Mouse (Mus musculus) CH12.LX (cell line): ENCODE results near the gene Rbpjl. TPM values are rescaled to one million over a fixed set of nuclear protein-coding genes. Genes with fewer than 3 reads are reported as not detected.

Source experiments
- DNase-seq: peaks from one replicate; pipeline ENCODE4 v3.0.0-alpha.2; 2013; ENCODE audit errors: extremely low read depth
- H3K27ac ChIP-seq: 2 replicates; pipeline ENCODE4 v1.5.1; 2012; ENCODE audit warnings: low read depth, mild to moderate bottlenecking, control low read depth, moderate library complexity; ENCODE audit not compliant: insufficient read depth
- H3K27me3 ChIP-seq: replicated peaks from 2 replicates; pipeline ENCODE3; 2012; ENCODE audit warnings: inconsistent platforms
- H3K36me3 ChIP-seq, 2 experiments: replicated peaks in 1 of 2; 2 replicates each; pipeline versions ENCODE3 to v1.6.1; 2012; ENCODE audit warnings: inconsistent platforms in 1 of 2, low read length in 1 of 2, mild to moderate bottlenecking in 1 of 2, mixed read lengths in 1 of 2, moderate library complexity in 1 of 2; ENCODE audit not compliant: control insufficient read depth in 1 of 2, insufficient read depth in 1 of 2
- H3K4me1 ChIP-seq, 2 experiments: 2 replicates each; pipeline ENCODE4 v1.6.1; 2012; ENCODE audit warnings: inconsistent platforms in 1 of 2, moderate library complexity in 1 of 2; ENCODE audit not compliant: insufficient read depth in 2 of 2, control insufficient read depth in 1 of 2
- H3K4me2 ChIP-seq: 2 replicates; pipeline ENCODE4 v1.6.1; 2012; ENCODE audit warnings: low read depth, mild to moderate bottlenecking, control low read depth; ENCODE audit not compliant: poor library complexity, insufficient read depth, severe bottlenecking
- H3K4me3 ChIP-seq, 3 experiments: fragments of 150-350 bp in 1 of 3; sonication (generic) in 1 of 3; replicated peaks in 1 of 3; 2 replicates each; pipeline versions ENCODE3 to v1.5.1; 2011 to 2012; ENCODE audit warnings: low read depth in 2 of 3, low read length in 2 of 3, mild to moderate bottlenecking in 2 of 3, moderate library complexity in 2 of 3, control low read depth in 1 of 3, improper control_type of control experiment in 1 of 3, inconsistent platforms in 1 of 3, mixed read lengths in 1 of 3; ENCODE audit not compliant: poor library complexity in 1 of 3
- H3K79me2 ChIP-seq: replicated peaks from 2 replicates; pipeline ENCODE4 v1.6.1; 2012; ENCODE audit warnings: mild to moderate bottlenecking, moderate library complexity; ENCODE audit not compliant: control insufficient read depth, poor library complexity, insufficient read depth, severe bottlenecking; ENCODE audit errors: extremely low read depth
- H3K9ac ChIP-seq: 2 replicates; pipeline ENCODE4 v1.6.1; 2012; ENCODE audit warnings: low read depth, mild to moderate bottlenecking, control low read depth, moderate library complexity; ENCODE audit not compliant: insufficient read depth
- H3K9me3 ChIP-seq: replicated peaks from 2 replicates; pipeline ENCODE3; 2012; ENCODE audit warnings: low read length, inconsistent platforms, mixed read lengths
- CTCF ChIP-seq, 2 experiments: IDR thresholded peaks in 1 of 2; conservative IDR thresholded peaks in 1 of 2; 2 replicates each; pipeline ENCODE4 v1.5.1; 2011 to 2012; ENCODE audit warnings: low read depth in 2 of 2, low read length in 2 of 2, improper control_type of control experiment in 1 of 2, inconsistent platforms in 1 of 2, mild to moderate bottlenecking in 1 of 2, moderate library complexity in 1 of 2
- ETS1 ChIP-seq: conservative IDR thresholded peaks from 2 replicates; pipeline ENCODE4 v1.6.1; 2012; ENCODE audit warnings: low read depth, mild to moderate bottlenecking, inconsistent platforms, low read length, improper control_type of control experiment, moderate library complexity
- GABPA ChIP-seq: IDR thresholded peaks from 2 replicates; pipeline ENCODE4 v1.6.1; 2012; ENCODE audit warnings: low read depth, low read length, improper control_type of control experiment, inconsistent platforms; ENCODE audit not compliant: insufficient replicate concordance
- HCFC1 ChIP-seq: IDR thresholded peaks from 2 replicates; pipeline ENCODE4 v1.6.1; 2012; ENCODE audit warnings: low read depth, mild to moderate bottlenecking, inconsistent platforms, low read length, improper control_type of control experiment
- IRF4 ChIP-seq: IDR thresholded peaks from 2 replicates; pipeline ENCODE4 v1.6.1; 2014; ENCODE audit warnings: low read depth, mild to moderate bottlenecking, inconsistent platforms, low read length, improper control_type of control experiment
- MAFK ChIP-seq: IDR thresholded peaks from 2 replicates; pipeline ENCODE4 v1.6.1; 2011; ENCODE audit warnings: low read length, improper control_type of control experiment; ENCODE audit not compliant: insufficient replicate concordance
- MAX ChIP-seq: IDR thresholded peaks from 2 replicates; pipeline ENCODE4 v1.6.1; 2011; ENCODE audit warnings: low read length, improper control_type of control experiment
- MAZ ChIP-seq: IDR thresholded peaks from 2 replicates; pipeline ENCODE4 v1.6.1; 2012; ENCODE audit warnings: low read depth, mild to moderate bottlenecking, inconsistent platforms, low read length, improper control_type of control experiment, moderate library complexity
- MYC ChIP-seq: IDR thresholded peaks from 2 replicates; pipeline ENCODE4 v1.6.1; 2011; ENCODE audit warnings: low read depth, mild to moderate bottlenecking, improper control_type of control experiment, low read length
- POLR2AphosphoS2 ChIP-seq: IDR thresholded peaks from 2 replicates; pipeline ENCODE4 v1.6.1; 2011; ENCODE audit warnings: low read depth, low read length, improper control_type of control experiment
- SIN3A ChIP-seq: IDR thresholded peaks from 2 replicates; pipeline ENCODE4 v1.6.1; 2012; ENCODE audit warnings: low read length, improper control_type of control experiment, inconsistent platforms
- SMC3 ChIP-seq: IDR thresholded peaks from 2 replicates; pipeline ENCODE4 v1.6.1; 2011; ENCODE audit warnings: low read depth, low read length, improper control_type of control experiment
- TCF12 ChIP-seq: IDR thresholded peaks from 2 replicates; pipeline ENCODE4 v1.6.1; 2014; ENCODE audit warnings: low read depth, mild to moderate bottlenecking, inconsistent platforms, low read length, improper control_type of control experiment
- ZMIZ1 ChIP-seq: IDR thresholded peaks from 2 replicates; pipeline ENCODE4 v1.6.1; 2012; ENCODE audit warnings: low read depth, mild to moderate bottlenecking, inconsistent platforms, low read length, improper control_type of control experiment
- ZNF384 ChIP-seq: IDR thresholded peaks from 2 replicates; pipeline ENCODE4 v1.6.1; 2012; ENCODE audit warnings: low read depth, low read length, improper control_type of control experiment, inconsistent platforms
- dilution Hi-C: fragments of 300-500 bp; cut with MboI; formaldehyde crosslinking; loops from 2 replicates; pipeline ENCODE4 v1.14.3; 2020; ENCODE audit warnings: low sequenced_read_pairs; ENCODE audit not compliant: extremely low pct_unique_long_range_greater_than_20kb, extremely low pct_ligation_motif_present
- in situ Hi-C: fragments of 300-500 bp; cut with MboI; formaldehyde crosslinking; loops from 3 replicates; pipeline ENCODE4 v1.14.3; 2019; ENCODE audit warnings: low sequenced_read_pairs, low pct_ligation_motif_present, low pct_unique_long_range_greater_than_20kb, mixed read lengths
- polyA plus RNA-seq: library from polyadenylated mRNA; unstranded; fragments of >175 nt; gene quantifications from 2 replicates; pipeline ENCODE4 v1.2.1, GENCODE M21; 2012; ENCODE audit warnings: low read depth; ENCODE audit not compliant: insufficient read length
- total RNA-seq, 2 experiments: library from RNA; depleted of rRNA; stranded (reverse); fragments of 300-350 nt in 1 of 2; fragments of >200 nt in 1 of 2; gene quantifications; 2 replicates each; pipeline ENCODE4 v1.2.3; 2012 to 2014

Gene Rbpjl
- total and polyA plus RNA-seq, 3 experiments, result 0.08 TPM; not detected in 2

- Histone ChIP-seq H3K4me1 (peaks cover 3 to 24% of the 10 kb centered on the region in 2 experiments; a peak in 3 of 4 replicates), H3K9ac (peak within 1 kb of the TSS; percentile 33; the same call in 1 of the 2 replicates), H3K36me3 (no peaks in the 10 kb centered on the region), H3K4me2 (peak within 1 kb of the TSS; percentile 86), H3K27me3 (peaks cover 69% of the 10 kb centered on the region), H3K79me2 (no peaks in the 10 kb centered on the region), H3K9me3 (peaks cover 14% of the 10 kb centered on the region), H3K4me3 (peak within 1 kb of the TSS; percentile 42 to 64 (median 44)), H3K27ac (no peak within 1 kb of the TSS)
- dilution Hi-C loops (no loop called here), in situ Hi-C loops (no loop called here)
- TF ChIP-seq IRF4 (no peak), ETS1 (no peak), MAZ (no peak), ZNF384 (no peak), GABPA (no peak), MAX (no peak)
- no peak for DNase-seq
Observed at GRCm38 (mm10) chr2:164389020-164389419, 13.9 kb upstream of the Rbpjl start, which contains the start of gene Slpi. Gene Slpi, minus strand, starts transcription at chr2:164389095.

DNA sequence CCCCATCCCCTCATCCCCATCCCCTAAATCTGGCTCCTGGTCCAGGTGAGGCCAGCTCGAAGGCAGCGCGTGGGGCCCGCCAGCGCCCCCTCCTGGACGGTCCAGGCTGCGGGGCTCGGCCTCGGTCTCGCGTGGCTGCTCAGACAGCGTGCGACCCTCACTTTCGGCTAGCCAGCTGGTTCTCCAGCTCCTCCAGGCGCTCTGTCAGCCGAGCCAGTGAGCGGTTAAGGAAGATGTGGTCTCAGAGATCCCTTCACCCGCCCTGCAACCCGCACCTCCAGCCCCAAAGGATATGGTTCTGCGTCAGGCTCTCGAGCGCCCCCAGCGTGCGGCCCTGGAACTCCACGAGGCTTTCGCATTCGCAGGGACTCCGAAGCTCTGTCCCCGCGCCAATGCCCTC lies 13.4 kb upstream of the Rbpjl start:
- peaks cover 3 to 24% of the 10 kb centered on the region in 2 experiments; a peak in 3 of 4 replicates for H3K4me1 ChIP-seq
- H3K36me3 ChIP-seq, result no peaks in the 10 kb centered on the region
- TF ChIP-seq SIN3A, result no peak
- no peak for TF ChIP-seq ZMIZ1
- TF ChIP-seq MAX, result peak; percentile 32; the same call in 1 of the 2 replicates
- peak; percentile 31; the same call in 1 of the 2 replicates for TF ChIP-seq ZNF384
- no peak for TF ChIP-seq MAZ
- TF ChIP-seq MAFK, result no peak
- peak; percentile 10; the same call in 1 of the 2 replicates for TF ChIP-seq SMC3
- TF ChIP-seq IRF4, result no peak
- TF ChIP-seq HCFC1, result no peak
- peak; percentile 50; the same call in 1 of the 2 replicates for TF ChIP-seq MYC
- no peak for TF ChIP-seq TCF12
- TF ChIP-seq CTCF (conservative IDR thresholded peaks at IDR 0.05 in 1 of 2, IDR thresholded peaks at IDR 0.05 in 1 of 2; ENCODE audit: low read depth in 2 of 2, low read length in 2 of 2), result peak; percentile 59 to 83
- no peak for TF ChIP-seq POLR2AphosphoS2
- peak overlapping the region; percentile 42 to 64 (median 44) for H3K4me3 ChIP-seq
- peak overlapping the region; percentile 33; the same call in 1 of the 2 replicates for H3K9ac ChIP-seq
- peaks cover 70% of the 10 kb centered on the region for H3K27me3 ChIP-seq
- no peaks in the 10 kb centered on the region for H3K79me2 ChIP-seq
- peak overlapping the region; percentile 86 for H3K4me2 ChIP-seq
- no peak overlapping the region for H3K27ac ChIP-seq
- peaks cover 14% of the 10 kb centered on the region for H3K9me3 ChIP-seq
- in situ Hi-C loops (no loop called here), dilution Hi-C loops (no loop called here)
- DNase-seq, result peak; percentile 69
